Mouse (Mus musculus): ENCODE data around the gene Rslcan18.
"Not testable (repeated sequence)": the region's sequence is repeated elsewhere in the genome, so short reads cannot be mapped to it uniquely, and the experiment has no call there.

Gene Rslcan18

DNA sequence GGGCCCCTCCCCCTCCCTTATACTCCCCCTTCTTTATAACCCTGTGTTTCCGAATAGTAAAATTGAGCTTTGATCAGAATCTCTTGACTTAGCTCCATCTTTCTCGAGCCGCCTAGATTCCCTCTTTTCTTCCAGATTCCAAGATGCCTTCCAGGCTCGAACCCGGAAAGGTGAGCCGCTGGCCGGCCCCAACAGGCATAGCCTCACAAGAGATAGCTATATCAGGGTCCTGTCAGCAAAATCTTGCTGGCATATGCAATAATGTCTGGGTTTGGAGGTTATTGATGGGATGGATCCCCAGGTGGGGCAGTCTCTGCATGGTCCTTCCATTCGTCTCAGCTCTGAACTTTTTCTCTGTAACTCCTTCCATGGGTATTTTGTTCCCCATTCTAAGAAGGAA lies at the start of gene Rslcan18:
Gene Rslcan18 (minus strand): TSS at position 101 of the 400 bp plus-strand sequence.
- DNase-seq (ENCODE audit: low spot score), result not testable (repeated sequence)

DNA sequence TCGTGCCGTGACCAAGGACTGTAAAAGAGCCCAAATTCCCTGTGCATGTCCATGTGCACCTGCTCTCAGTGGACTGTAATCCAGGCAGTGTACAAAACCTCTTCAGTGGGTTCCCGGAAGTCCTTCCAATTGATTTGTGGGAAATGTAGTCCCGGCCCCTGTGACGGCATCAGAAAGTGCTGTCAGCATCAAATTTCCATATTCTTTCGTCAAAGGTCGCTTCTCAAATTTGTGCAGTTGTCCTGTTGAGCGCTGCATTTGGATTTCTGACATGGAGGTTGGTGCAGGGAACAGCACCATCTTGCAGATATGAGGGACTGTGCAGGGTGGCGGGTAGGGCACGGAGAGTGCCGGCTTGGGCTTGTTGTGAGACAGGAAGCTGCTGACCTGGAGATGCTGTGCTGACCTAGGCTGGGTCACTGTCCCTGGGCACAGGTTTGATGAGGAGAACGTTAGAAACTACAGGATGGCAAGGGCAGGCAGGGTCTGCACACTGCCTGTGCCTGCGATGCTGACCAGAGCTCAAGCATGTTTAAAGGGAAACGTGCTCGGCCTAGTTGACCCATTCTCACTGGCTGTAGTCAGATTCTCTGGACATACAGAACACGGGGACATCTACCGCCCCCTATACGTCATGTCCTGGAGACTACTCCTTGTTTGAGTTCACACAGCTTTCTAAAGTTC lies 12.1 kb upstream of the Rslcan18 start:
- peak; percentile 76 for DNase-seq (ENCODE audit: low spot score)

DNA sequence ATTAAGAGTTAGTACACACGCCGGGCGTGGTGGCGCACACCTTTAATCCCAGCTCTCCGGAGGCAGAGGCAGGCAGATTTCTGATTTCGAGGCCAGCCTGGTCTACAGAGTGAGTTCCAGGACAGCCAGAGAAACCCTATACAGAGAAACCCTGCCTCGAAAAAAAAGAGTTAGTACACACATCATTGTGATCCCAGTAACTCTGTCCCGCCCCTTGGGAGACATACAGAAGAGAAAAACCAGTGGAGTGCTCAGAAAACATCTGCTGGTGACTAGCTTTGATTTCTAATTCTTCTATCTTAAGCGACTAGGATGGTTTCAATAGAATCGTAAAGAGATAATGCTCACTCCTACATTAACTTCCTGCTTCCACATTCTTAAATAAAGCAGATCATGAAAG lies 11.4 kb upstream of the Rslcan18 start:
- not testable (repeated sequence) for DNase-seq (ENCODE audit: low spot score)

DNA sequence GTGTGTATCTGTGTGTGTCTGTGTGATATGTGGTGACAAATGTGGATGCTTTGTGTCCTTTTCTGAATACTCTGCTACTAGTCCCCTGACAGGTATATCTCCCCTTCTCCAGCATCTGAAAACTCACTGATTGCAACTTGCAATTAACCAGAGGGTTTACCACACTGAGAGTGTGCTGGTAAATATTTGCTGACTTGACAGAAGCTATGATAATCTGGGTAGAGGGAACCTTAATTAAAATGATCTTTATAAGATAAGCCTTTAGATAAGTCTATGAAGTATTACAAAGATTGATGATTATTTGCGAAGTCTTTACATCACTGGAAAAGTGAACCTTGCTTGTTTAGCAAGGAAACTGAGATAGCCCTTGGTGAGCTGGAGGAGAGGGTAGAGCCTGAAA lies 8.4 kb upstream of the Rslcan18 start:
- no peak for DNase-seq (ENCODE audit: low spot score)

DNA sequence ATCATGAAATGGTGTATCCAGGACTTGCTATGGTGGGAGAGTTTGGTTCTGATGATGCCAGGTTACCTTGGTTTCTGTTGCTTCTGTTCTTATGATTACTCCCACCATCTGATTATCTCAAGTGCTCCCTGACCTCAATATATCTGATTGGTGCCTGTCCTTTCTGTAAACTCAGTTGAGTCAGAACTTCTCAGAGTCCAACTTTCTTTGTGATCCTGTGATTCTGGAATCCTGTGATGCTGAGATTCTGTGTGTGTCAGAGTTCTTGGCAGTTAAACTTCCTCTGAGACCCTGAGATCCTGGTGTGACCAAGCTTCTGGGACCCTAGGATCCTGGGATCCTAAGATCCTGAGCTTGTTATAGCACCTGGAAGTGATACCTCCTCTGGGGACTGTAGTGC lies 5.3 kb upstream of the Rslcan18 start, which contains the start of gene Zfp759:
Gene Zfp759 (plus strand): TSS at position 301 of the 400 bp plus-strand sequence.
- DNase-seq (ENCODE audit: low spot score), result not testable (repeated sequence)

DNA sequence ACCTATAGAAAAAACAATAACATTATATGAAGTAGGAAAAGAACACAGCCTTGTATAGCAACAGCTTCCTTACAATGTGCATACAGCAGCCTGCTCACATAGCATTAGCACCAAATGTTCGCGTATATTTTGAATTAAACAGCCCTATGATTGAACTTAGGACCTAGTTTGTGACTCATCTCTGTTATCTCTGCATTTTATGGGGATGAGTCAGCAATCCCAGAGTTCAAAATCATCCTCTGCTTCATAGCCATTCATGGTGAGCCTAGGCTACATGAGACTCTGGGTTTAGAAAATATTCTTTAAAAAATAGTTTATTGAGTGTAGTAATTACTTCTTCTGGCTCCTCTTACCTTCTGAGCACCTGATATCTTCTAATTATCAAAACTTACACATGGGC lies 2.8 kb downstream of the Rslcan18 start:
- no peak for DNase-seq (ENCODE audit: low spot score)

DNA sequence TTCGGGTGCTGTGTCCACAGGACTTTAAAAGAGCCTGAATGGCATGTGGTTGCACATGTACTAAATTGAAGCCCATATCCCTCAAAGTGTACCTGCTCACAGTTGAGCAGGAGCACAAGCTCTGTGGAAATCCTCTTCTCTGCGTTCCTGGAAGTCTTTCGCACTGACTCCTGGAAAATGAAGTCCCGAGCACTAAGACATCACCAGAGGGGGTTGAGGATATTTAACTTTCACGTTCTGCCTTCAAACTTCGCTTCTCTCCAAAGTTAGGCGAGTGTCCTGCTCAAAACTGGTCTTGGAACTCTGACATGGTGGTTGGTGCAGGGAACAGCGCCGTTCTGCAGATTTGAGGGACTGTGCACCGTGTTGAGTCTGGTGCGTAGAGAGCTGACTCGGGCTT lies 4.0 kb downstream of the Rslcan18 start:
- DNase-seq (ENCODE audit: low spot score), result no peak

DNA sequence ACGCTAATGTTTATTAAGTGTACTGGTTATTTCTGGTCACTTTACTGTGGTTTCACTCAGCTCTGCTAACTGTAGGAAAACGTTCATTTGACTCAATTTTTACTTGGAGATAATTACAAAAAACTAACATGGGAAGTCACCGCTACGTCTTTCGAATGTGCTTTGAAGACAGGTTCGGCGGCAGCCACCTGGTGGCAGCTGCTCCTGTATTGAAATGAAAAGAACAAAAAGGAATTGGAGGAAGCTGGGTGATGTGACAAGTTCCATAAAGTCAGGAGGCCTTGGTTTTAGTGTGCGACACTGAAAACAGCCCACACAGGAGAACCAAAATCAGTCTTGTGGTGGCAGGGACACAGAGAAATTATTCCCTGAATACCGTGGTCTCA lies 7.2 kb downstream of the Rslcan18 start:
- DNase-seq (ENCODE audit: low spot score), result peak; percentile 21

DNA sequence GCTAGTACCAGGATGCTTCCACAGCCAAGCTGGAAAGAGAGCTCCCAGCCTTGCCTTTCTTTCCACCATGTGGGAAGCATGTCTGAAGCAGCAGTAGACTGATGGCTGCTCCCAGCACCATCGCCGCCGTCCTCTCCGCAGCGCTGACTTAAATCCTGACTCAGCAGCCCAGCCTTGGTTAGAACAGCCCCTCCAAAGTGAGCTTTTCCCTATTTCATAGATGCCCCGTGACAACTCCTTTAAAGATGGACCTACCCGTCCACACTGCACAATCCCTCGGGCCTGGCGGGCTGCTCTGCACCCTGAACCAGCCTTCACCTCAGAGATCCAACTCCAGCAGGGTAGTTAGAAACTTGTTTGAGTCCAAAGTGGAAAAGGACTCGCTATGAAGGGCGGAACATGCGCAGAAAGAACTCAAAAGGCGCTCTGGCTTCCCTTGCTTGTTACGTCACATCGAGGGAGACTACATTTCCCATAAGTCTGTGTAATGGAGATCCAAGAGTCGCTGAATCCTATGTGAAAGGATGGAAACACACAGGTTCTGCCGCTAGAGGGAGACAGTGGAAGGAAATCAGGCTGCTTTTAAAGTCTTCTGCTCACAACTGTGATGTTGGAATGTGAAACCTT lies 7.8 kb downstream of the Rslcan18 start, which contains the start of gene Gm28557:
Gene Gm28557 (minus strand): TSS at position 411 of the 627 bp plus-strand sequence.
- DNase-seq (ENCODE audit: low spot score), result peak; percentile 89

DNA sequence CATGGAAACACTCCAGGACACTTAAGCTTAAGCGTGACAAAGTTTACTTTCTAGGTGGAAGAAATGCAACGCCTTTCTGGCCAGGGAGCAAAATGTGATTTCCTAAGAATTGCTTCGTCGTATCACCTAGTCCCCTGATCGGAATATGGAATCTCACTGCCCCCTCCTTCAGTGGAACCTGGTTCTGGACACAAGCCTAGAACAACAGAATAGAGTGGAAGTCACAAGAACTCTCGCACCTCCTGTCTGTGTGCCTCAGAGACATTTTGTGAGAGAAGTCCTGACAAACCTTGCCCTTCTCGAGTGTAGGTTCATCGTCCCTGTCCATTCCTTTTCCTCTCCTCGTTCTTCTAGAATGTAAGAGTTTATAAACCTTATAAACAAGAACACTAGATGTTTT lies 8.4 kb downstream of the Rslcan18 start:
- no peak for DNase-seq (ENCODE audit: low spot score)

DNA sequence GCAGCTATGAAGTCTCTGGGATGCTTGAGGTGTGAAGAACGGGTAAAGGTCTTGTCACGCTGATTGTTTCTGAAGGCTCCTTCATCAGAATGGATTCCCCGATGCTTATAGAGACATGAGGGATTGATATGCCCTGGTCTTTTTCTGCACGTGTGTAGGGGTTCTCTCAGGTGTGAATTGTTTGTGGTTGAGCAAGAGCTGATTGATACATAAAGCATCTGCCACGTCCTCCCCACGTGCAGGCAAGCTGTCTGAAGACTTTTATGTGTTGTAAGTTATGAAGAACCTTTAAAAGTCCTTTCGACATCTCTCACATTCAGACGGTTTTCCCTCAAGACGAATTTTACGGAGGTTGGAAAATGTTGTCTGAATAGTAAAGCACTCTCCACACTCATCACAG lies 18.2 kb downstream of the Rslcan18 start, which contains the start of gene Zfp708:
Gene Zfp708 (minus strand): TSS at position 101 of the 400 bp plus-strand sequence.
- no peak for DNase-seq (ENCODE audit: low spot score)

DNA sequence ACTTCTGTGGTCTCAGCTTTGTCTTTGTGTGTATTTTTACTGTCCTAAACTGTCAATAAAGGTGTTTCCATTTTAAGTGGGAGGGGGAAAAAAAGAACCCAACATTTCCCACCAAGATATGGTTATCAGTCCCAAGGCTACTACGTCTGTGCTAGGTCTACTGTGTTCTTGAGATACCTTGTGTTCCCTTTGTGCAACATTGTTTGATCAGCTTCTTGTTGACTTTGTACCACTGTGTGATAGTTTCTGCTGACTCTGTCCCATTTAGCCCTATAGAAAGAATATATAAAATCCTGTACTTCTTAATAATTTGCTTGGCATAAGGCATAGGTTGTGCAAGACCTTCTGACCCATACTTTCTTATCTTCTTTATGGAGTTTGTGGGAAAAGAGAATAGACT lies 25.9 kb downstream of the Rslcan18 start:
- no peak for DNase-seq (ENCODE audit: low spot score)

DNA sequence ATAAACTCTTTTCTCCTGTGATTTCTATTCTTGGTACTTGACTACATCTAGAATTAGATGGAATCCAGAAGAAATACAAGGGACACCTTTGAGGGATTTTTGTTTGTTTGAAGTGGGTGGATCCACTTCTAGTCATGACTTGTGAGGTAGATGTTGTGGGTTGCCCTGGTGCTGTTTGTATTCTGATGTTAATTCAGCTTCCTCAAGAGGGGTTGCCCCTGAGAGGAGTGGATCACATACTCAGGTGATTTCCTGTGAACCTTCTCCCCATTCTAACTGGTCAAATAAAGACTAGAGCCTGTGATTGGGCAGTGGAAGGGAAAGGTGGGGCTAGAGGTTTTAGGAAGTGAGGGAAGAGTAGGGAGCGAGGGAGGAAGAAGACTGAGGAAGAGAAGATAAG lies 34.1 kb downstream of the Rslcan18 start:
- no peak for DNase-seq (ENCODE audit: low spot score)

DNA sequence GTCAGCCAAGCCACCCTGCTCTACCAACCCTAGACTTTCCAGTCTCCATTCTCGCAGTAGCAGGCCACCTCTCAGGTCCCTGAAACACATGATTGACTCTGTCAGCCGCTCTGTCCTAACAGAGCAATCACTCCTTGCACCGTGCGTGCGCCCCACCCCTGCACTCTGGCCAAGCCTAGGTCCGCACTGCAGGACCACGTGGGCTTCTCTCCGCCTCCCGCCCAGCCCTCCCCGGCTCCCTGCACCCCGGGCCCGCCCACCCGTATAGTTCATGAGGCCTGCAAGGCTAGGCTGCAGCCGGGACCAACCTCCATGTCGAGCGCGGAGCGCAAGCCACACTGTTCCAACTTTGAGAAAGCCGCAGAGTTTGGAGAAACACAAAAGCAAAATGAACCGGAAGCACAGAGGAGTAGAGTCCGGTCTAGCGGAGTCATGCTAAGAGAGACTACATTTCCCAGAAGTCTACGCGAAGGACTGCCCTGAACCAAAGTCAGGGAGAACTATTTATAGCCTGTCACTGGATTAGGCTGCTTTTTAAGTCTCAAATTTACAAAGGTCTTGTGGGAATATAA lies 34.8 kb downstream of the Rslcan18 start:
- peak; percentile 73 for DNase-seq (ENCODE audit: low spot score)

DNA sequence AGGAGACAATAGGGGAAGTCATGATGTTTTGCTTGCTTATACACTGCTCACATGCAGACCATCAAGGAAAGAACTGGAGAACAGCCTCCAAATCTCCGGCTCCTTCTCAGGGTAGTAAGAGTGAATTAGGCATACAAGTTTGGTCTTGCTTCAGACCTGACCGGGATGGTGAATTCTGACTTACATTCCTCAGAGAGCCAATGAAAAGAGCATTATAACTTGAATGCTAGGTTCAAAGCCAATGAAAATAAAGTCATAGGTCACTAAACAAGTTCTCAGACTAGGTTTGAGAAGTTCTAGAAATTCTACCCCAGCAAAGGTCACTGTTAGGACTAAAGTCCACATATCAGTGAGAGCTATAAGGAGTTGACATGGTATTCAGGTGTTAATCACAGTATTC lies 38.8 kb downstream of the Rslcan18 start:
- DNase-seq (ENCODE audit: low spot score), result no peak

DNA sequence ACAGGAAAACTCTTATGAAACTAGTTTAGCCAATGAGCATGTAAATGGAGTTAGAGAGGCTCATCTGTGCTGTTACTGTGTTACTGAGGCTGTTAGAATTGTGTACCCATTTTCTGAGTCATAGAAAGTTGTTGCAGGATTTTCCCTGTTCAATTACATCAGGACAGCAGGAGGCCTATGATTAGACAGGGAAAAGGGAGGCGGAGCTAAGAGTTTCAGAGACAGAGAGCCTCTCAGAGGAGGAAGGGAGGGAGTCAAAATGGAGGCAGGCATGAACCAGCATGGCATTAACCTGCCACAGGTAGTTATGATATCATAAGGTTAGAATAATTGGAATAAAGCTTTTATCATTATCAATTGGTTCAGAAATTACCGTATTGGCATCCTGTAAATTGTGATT lies 43.3 kb downstream of the Rslcan18 start:
- DNase-seq (ENCODE audit: low spot score), result no peak

DNA sequence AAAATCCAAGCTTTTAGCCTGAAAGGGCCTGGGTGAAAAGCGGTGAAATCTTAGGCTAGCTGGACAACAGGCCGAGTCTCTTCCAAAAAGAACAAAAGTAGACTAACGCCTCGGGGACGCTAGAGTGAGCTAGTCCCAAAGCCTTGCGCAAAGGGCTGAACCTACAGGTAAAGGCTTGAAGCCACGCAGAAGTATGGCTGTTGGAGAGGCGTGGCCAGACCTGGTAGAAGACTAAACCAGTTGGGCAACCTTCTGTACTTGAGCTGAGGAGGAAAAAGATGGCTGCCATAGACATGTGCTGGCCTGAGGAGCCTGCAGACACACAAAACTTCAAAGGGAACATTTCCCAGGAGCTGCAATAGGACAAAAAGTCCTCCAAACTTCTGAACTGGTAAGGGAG lies 50.7 kb downstream of the Rslcan18 start:
- DNase-seq (ENCODE audit: low spot score), result no peak

DNA sequence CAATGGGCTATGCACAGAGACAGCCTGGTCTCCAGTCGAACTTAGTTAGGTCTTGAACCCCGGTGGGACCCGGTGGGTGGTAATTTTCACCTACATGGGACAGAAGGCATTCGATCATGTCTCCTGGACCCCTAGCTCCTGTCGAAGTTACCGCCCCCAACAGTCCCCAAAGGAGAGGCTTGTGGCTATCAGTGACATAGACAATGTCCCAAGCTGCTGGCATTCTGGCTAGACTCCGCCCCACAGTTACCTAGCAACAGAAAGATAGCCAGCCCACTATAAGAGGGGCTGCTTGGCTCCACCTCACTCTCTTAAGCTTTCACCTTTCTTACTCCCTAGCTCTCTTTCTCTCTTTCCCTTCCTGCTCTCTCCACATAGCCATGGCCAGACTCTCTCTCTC lies 53.6 kb downstream of the Rslcan18 start:
- no peak for DNase-seq (ENCODE audit: low spot score)

DNA sequence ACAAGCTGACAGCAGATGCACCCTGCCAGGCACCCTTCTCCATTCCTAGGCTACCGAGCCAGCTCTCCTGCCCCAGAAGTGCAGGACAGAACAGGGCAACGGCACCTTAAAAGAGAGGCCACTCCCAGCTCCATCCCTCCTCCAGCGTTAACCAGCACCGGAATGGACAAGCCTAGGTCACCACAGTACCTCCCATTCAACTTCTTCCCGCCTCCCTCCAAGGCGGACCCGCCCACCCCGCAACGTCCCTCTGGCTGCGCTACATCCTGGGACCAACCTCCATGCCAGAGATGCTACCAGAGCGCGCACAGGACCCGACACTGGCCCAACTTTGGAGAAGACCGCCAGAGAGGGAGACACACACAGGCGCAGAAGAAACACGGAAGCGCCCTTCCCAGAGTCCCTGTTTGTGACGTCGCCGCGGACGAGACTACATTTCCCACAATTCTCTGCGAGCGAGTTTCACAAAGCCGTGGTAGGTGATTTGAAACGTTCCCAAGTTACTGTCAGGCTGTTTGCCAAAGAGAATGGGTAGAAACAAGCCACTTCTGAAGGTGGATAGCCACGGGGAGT lies 55.2 kb downstream of the Rslcan18 start, which contains the start of gene Zfp712:
Gene Zfp712 (minus strand): TSS at position 385 of the 573 bp plus-strand sequence.
- peak; percentile 88 for DNase-seq (ENCODE audit: low spot score)

DNA sequence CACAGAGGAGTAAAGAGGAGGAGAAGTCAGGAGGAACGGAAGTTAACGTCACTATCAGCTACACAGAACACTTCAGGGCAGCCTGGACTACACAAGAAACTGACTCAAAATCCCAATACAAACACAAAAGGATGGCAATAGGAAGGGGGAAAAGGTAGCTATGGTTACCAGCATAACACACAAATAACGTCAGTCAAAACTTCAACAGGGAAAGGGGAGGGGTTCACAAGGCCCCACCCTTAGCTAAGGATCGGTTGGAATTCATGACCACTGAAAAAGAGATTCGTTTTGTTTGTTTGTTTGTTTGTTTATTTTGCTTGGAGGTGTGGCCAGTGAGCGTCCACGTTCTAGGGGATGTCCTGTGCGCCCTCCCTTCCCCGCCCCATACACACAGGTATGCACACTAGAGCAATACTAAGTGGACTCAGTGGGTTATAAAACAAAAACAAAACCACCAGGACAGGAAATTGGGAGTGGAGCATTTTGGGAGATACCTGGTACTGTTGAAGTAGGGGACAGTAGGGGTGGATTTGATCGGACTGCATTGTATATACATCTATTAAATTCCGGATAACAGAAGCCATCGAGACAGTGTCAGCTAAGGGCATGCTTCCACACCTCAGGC lies 55.8 kb downstream of the Rslcan18 start:
- DNase-seq (ENCODE audit: low spot score), result no peak

All from testis, postnatal 14 days (tissue).